In genomic region chr17:5751066-5751465, GRCm38 (mm10) we compare ENCODE assay signal across 23 mouse cellular contexts.
DNase-seq lines count a peak whose midpoint lies in the region; ATAC-seq lines count a peak whose summit lies in the region.
"Had no signal": no experiment of that assay in that cellular context is flagged by ENCODE, and none has a peak within 500 bp of the region (broad histone marks: within the 10 kb centered on the region; RNA-seq: fewer than 3 reads in every experiment).

No protein-coding gene starts in this region.

- no peak overlapping the region for H3K4me2 ChIP-seq in hindbrain, embryonic 15.5 days
- no peak overlapping the region for H3K4me2 ChIP-seq in hindbrain, embryonic 12.5 days (replicated peaks)
- H3K4me2 ChIP-seq: heart, embryonic 15.5 days; limb, embryonic 15.5 days; neural tube, embryonic 13.5 days had no signal

- H3K27ac ChIP-seq in hindbrain, embryonic 15.5 days (replicated peaks) = no peak overlapping the region
- H3K27ac ChIP-seq in hindbrain, embryonic 12.5 days = no peak overlapping the region
- H3K27ac ChIP-seq: embryonic facial prominence, embryonic 10.5 days; forebrain, embryonic 10.5 days; heart, embryonic 15.5 days; limb, embryonic 15.5 days; midbrain, embryonic 10.5 days; neural tube, embryonic 13.5 days had no signal

- peaks cover 13% of the 10 kb centered on the region for H3K4me1 ChIP-seq in hindbrain, embryonic 15.5 days (replicated peaks)
- peaks cover 7% of the 10 kb centered on the region for H3K4me1 ChIP-seq in hindbrain, embryonic 12.5 days

- H3K36me3 ChIP-seq in hindbrain, embryonic 15.5 days = no peaks in the 10 kb centered on the region
- no peaks in the 10 kb centered on the region for H3K36me3 ChIP-seq in hindbrain, embryonic 12.5 days
- H3K36me3 ChIP-seq: embryonic facial prominence, embryonic 10.5 days; forebrain, embryonic 10.5 days; heart, embryonic 15.5 days; limb, embryonic 15.5 days; midbrain, embryonic 10.5 days; neural tube, embryonic 13.5 days had no signal

- H3K4me3 ChIP-seq in hindbrain, embryonic 15.5 days = no peak overlapping the region
- H3K4me3 ChIP-seq in hindbrain, embryonic 12.5 days = no peak overlapping the region
- H3K4me3 ChIP-seq: embryonic facial prominence, embryonic 10.5 days; forebrain, embryonic 10.5 days; heart, embryonic 15.5 days; limb, embryonic 15.5 days; midbrain, embryonic 10.5 days; myocyte; neural tube, embryonic 13.5 days had no signal

- no peaks in the 10 kb centered on the region for H3K9me3 ChIP-seq in hindbrain, embryonic 15.5 days
- H3K9me3 ChIP-seq in hindbrain, embryonic 12.5 days (replicated peaks) = no peaks in the 10 kb centered on the region
- H3K9me3 ChIP-seq: embryonic facial prominence, embryonic 10.5 days; forebrain, embryonic 10.5 days; heart, embryonic 15.5 days; limb, embryonic 15.5 days; midbrain, embryonic 10.5 days; neural tube, embryonic 13.5 days had no signal

- 0 out of 2 replicates have a peak, but pooled peaks have one; percentile 25 for ATAC-seq in hindbrain, embryonic 15.5 days (ENCODE audit: low FRiP score, low read depth)
- no peak for ATAC-seq in hindbrain, embryonic 12.5 days (ENCODE audit: low FRiP score)
- ATAC-seq: inflammation-experienced regulatory T-cells, adult 6 months; midbrain, embryonic 16.5 days had no signal

- H3K9ac ChIP-seq in hindbrain, embryonic 15.5 days = no peak overlapping the region
- H3K9ac ChIP-seq in hindbrain, embryonic 12.5 days = no peak overlapping the region
- H3K9ac ChIP-seq: heart, embryonic 15.5 days; limb, embryonic 15.5 days; neural tube, embryonic 13.5 days had no signal

- WGBS in hindbrain, embryonic 15.5 days = 77% methylated on average over 3 of the region's 3 CpGs
- WGBS in hindbrain, embryonic 12.5 days = 81% methylated on average over 3 of the region's 3 CpGs

- DNase-seq in brain, adult 2 months (ENCODE audit: low read depth, low spot score) = peak; percentile 87
- DNase-seq in cerebellum, adult 18-20 months = peak; percentile 68 to 76
- peak; percentile 87 to 88 for DNase-seq in cerebellum, postnatal 14 days
- no peak for DNase-seq in kidney, adult 9 months
- DNase-seq in frontal cortex, adult 2 months (ENCODE audit: extremely low spot score in 1 of 2, low spot score in 1 of 2) = no peak
- DNase-seq: adrenal gland, postnatal 25 days; heart, postnatal 4 days; kidney, adult 18-20 months; kidney, postnatal 14 days; lung, adult 18-20 months; lung, postnatal 10 days; retina, postnatal 1 day had no signal

- H3K27me3 ChIP-seq in hindbrain, embryonic 15.5 days = no peaks in the 10 kb centered on the region
- H3K27me3 ChIP-seq in hindbrain, embryonic 12.5 days = peaks cover 5% of the 10 kb centered on the region; the same call in 1 of the 2 replicates
- H3K27me3 ChIP-seq: limb, embryonic 15.5 days had no signal

Comparison
In these comparisons a context has a peak if more than half of its experiments do, and no peak if none do; other contexts are left out.
1. DNase-seq: peak in brain, adult 2 months (single experiment), cerebellum, adult 18-20 months (2 of 2) and cerebellum, postnatal 14 days (2 of 2); none in kidney, adult 9 months (single experiment) and frontal cortex, adult 2 months (0 of 2).